Mouse (Mus musculus) intestine, postnatal 0 days (tissue): ENCODE results near the gene Lmnb2. TPM values are rescaled to one million over a fixed set of nuclear protein-coding genes. Genes with fewer than 3 reads are reported as not detected.
A peak's percentile ranks its signal among the peaks of the same experiment; 100 is the strongest.

ENCODE experiments used
- ATAC-seq: fragments of 200-750 bp; cut with Nextera tagmentation; 2 replicates; pipeline ENCODE4 v1.8.0; 2017; ENCODE audit warnings: mild to moderate bottlenecking, moderate TSS enrichment, moderate library complexity
- H3K27ac ChIP-seq: fragments of 300-500 bp; sonication (generic); 2 replicates; pipeline ENCODE4 v1.5.1; 2014; ENCODE audit warnings: mild to moderate bottlenecking, low read depth, low read length, moderate library complexity
- H3K27me3 ChIP-seq: fragments of 300-500 bp; sonication (generic); replicated peaks from 2 replicates; pipeline ENCODE4 v1.6.1; 2014; ENCODE audit warnings: low read length, mixed read lengths; ENCODE audit not compliant: control insufficient read depth, insufficient read depth
- H3K36me3 ChIP-seq: fragments of 300-500 bp; sonication (generic); 2 replicates; pipeline ENCODE4 v1.6.1; 2014; ENCODE audit warnings: mild to moderate bottlenecking, moderate library complexity; ENCODE audit not compliant: control insufficient read depth, insufficient read depth
- H3K4me1 ChIP-seq: fragments of 300-500 bp; sonication (generic); replicated peaks from 2 replicates; pipeline ENCODE4 v1.6.1; 2014; ENCODE audit warnings: antibody characterized with exemption, low read length, mixed read lengths; ENCODE audit not compliant: control insufficient read depth, insufficient read depth
- H3K4me2 ChIP-seq: fragments of 300-500 bp; sonication (generic); replicated peaks from 2 replicates; pipeline ENCODE4 v1.6.1; 2014; ENCODE audit warnings: low read depth, mild to moderate bottlenecking, moderate library complexity
- H3K4me3 ChIP-seq: fragments of 300-500 bp; sonication (generic); 2 replicates; pipeline ENCODE4 v1.5.1; 2014; ENCODE audit warnings: low read depth, low read length
- H3K9ac ChIP-seq: fragments of 300-500 bp; sonication (generic); 2 replicates; pipeline ENCODE4 v1.6.1; 2014; ENCODE audit warnings: mild to moderate bottlenecking, low read depth, low read length
- H3K9me3 ChIP-seq: fragments of 300-500 bp; sonication (generic); 2 replicates; pipeline ENCODE4 v1.6.1; 2016; ENCODE audit warnings: mixed run types; ENCODE audit not compliant: control insufficient read depth
- CTCF ChIP-seq: sonication (generic); IDR thresholded peaks from 2 replicates; pipeline ENCODE4 v1.5.1; 2016; ENCODE audit warnings: low read depth, mild to moderate bottlenecking, control low read depth, antibody characterized with exemption, moderate library complexity
- WGBS: fragments of 180-500 bp; shearing (Covaris S2); extraction: QIAGEN DNeasy Blood & Tissue Kit; methylation state at CpG from one replicate; pipeline ENCODE4 v1.1.7; 2014; 5-methylcytosine and 5-hydroxymethylcytosine counted together
- polyA plus RNA-seq: library from polyadenylated mRNA; unstranded; fragments of >200 nt; fragmentation: Nextera tagmentation; extraction: Ambion mirVana; gene quantifications from 2 replicates; pipeline ENCODE4 v1.2.1, GENCODE M21; 2015

Lmnb2 gene
- polyA plus RNA-seq, 1 experiment from 2014 or later, result 12.9 TPM

GRCm38 (mm10) chr10:80857848-80858247 lies 60.2 kb downstream of the Lmnb2 start:
- H3K27ac ChIP-seq, result no peak overlapping the region
- no peak overlapping the region for H3K4me3 ChIP-seq
- ATAC-seq, result no peak
- H3K27me3 ChIP-seq, result no peaks in the 10 kb centered on the region
- TF ChIP-seq CTCF, result no peak
- 59% methylated on average over 3 of the region's 3 CpGs for WGBS
- H3K36me3 ChIP-seq, result peaks cover 19% of the 10 kb centered on the region
- H3K9ac ChIP-seq, result 0 out of 2 replicates have a peak overlapping the region, but pooled peaks have one; percentile 22
- H3K9me3 ChIP-seq, result no peaks in the 10 kb centered on the region
- H3K4me1 ChIP-seq, result peaks cover 12% of the 10 kb centered on the region; the same call in 1 of the 2 replicates
- no peak overlapping the region for H3K4me2 ChIP-seq

- Histone ChIP-seq H3K9ac (peak overlapping the region; percentile 22; the same call in 1 of the 2 replicates), H3K27me3 (no peaks in the 10 kb centered on the region), H3K4me3 (no peak overlapping the region), H3K4me1 (peaks cover 12% of the 10 kb centered on the region; the same call in 1 of the 2 replicates), H3K4me2 (no peak overlapping the region; the same call in 1 of the 2 replicates), H3K36me3 (peaks cover 17% of the 10 kb centered on the region), H3K27ac (no peak overlapping the region), H3K9me3 (no peaks in the 10 kb centered on the region)
- ATAC-seq, result no peak
- no peak for TF ChIP-seq CTCF
- WGBS, result 56% methylated on average over 8 of the region's 8 CpGs
Measured at GRCm38 (mm10) chr10:80857386-80857785, 60.7 kb downstream of the Lmnb2 start.

GRCm38 (mm10) chr10:80856908-80857307 lies 61.1 kb downstream of the Lmnb2 start:
- H3K4me3 ChIP-seq, result no peak overlapping the region
- no peaks in the 10 kb centered on the region for H3K27me3 ChIP-seq
- no peak for TF ChIP-seq CTCF
- no peak overlapping the region; the same call in 1 of the 2 replicates for H3K4me2 ChIP-seq
- no peak for ATAC-seq
- whole genome bisulfite sequencing, result 53% methylated on average over 5 of the region's 5 CpGs
- H3K4me1 ChIP-seq, result peaks cover 12% of the 10 kb centered on the region; the same call in 1 of the 2 replicates
- no peak overlapping the region for H3K9ac ChIP-seq
- H3K36me3 ChIP-seq, result peaks cover 17% of the 10 kb centered on the region
- no peaks in the 10 kb centered on the region for H3K9me3 ChIP-seq
- H3K27ac ChIP-seq, result no peak overlapping the region

GRCm38 (mm10) chr10:80856267-80856666 lies 61.8 kb downstream of the Lmnb2 start:
- Histone ChIP-seq H3K9me3 (no peaks in the 10 kb centered on the region), H3K9ac (no peak overlapping the region), H3K4me3 (no peak overlapping the region), H3K4me2 (peak overlapping the region; percentile 100), H3K27me3 (no peaks in the 10 kb centered on the region), H3K36me3 (peaks cover 20% of the 10 kb centered on the region), H3K27ac (no peak overlapping the region), H3K4me1 (peaks cover 12% of the 10 kb centered on the region; the same call in 1 of the 2 replicates)
- TF ChIP-seq CTCF, result no peak
- ATAC-seq, result no peak
- WGBS, result 66% methylated on average over 3 of the region's 3 CpGs

GRCm38 (mm10) chr10:80855749-80856073 lies 62.3 kb downstream of the Lmnb2 start:
- Histone ChIP-seq H3K4me2 (peak overlapping the region; percentile 100), H3K27me3 (no peaks in the 10 kb centered on the region), H3K9ac (peak overlapping the region; percentile 77), H3K36me3 (peaks cover 22% of the 10 kb centered on the region), H3K4me1 (peaks cover 12% of the 10 kb centered on the region; the same call in 1 of the 2 replicates), H3K27ac (no peak overlapping the region), H3K4me3 (peak overlapping the region; percentile 92), H3K9me3 (no peaks in the 10 kb centered on the region)
- no peak for TF ChIP-seq CTCF
- 14% methylated on average over 11 of the region's 11 CpGs for WGBS
- ATAC-seq, result no peak

DNA sequence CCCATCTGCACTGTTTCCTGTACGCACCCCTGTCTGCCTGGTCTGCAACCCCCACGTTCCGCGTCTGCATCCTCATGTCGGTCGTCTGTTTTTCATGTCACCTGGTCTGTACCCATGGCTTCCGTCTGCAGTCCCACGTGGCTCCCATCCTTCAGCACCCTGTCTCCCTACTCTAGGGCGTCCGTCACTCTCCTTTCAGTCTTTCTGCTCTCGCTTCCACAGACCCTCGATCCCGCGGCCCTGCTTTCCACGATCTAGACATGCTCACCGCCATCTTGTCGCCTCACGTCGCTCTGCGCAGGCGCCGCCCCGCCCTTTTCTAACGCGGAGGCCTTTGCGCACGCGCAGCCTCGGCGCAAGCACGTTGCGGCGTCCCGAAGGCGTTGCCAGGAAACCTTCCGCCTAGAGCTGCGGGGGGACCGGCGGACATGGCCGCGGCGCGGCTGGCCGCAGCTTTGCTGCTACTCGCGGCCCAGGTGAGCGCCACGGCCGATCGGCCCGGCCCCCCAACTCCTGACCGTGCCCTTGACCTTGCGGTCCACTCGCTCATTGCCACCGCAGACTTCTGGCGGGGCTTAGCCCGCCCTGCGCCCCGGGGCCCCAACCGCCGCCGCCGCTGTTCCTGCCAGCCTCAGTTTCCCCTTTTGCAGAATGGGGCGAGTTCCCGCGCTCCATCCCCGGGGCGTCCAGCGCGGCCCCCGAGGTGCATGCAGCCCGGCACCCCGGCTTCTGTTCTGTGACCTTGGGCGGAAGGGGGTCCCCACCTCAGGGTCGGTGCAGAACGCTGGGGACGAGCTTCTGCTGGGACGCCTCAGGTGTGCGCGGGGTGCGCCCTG lies 62.9 kb downstream of the Lmnb2 start, which contains the start of the genes Lsm7 and Sppl2b:
TSS of gene Lsm7 (minus strand) at position 297 of the 836 bp plus-strand sequence.
TSS of gene Sppl2b (plus strand) at position 363 of the 836 bp plus-strand sequence.
- Histone ChIP-seq H3K4me2 (peak within 1 kb of the TSS; percentile 100), H3K27ac (no peak within 1 kb of the TSS)
- ATAC-seq, result peak; percentile 67

More for the DNA sequence above, 62.9 kb downstream of the Lmnb2 start, which contains the start of the genes Lsm7 and Sppl2b:
- peak within 1 kb of the TSS; percentile 92 for H3K4me3 ChIP-seq
- H3K9ac ChIP-seq, result peak within 1 kb of the TSS; percentile 77
- under 1% methylated on average over 81 of the region's 81 CpGs for WGBS
- H3K36me3 ChIP-seq, result peaks cover 22% of the 10 kb centered on the region
- no peaks in the 10 kb centered on the region for H3K27me3 ChIP-seq
- H3K9me3 ChIP-seq, result no peaks in the 10 kb centered on the region
- no peak for TF ChIP-seq CTCF
- peaks cover 12% of the 10 kb centered on the region; the same call in 1 of the 2 replicates for H3K4me1 ChIP-seq

Other genes with a start within 250 kb of the Lmnb2 start
- 38.4 and 38.6 TPM in 2 replicates for gene Mknk2, start 240.1 kb downstream of the Lmnb2 start, polyA plus RNA-seq
- 14.4 and 15.4 TPM in 2 replicates for gene Mob3a, start 216.3 kb downstream of the Lmnb2 start, polyA plus RNA-seq
- gene Izumo4, start 216.1 kb downstream of the Lmnb2 start, polyA plus RNA-seq, result 12.2 and 14.4 TPM in 2 replicates
- 41.3 and 49.5 TPM in 2 replicates for gene Ap3d1, start 176.0 kb downstream of the Lmnb2 start, polyA plus RNA-seq
- gene Dot1l, start 163.0 kb downstream of the Lmnb2 start, polyA plus RNA-seq, result 6.2 and 7.6 TPM in 2 replicates
- 35.5 and 39.0 TPM in 2 replicates for gene Sf3a2, start 120.0 kb downstream of the Lmnb2 start, polyA plus RNA-seq
- gene Plekhj1, start 119.6 kb downstream of the Lmnb2 start, polyA plus RNA-seq, result 60.9 and 61.8 TPM in 2 replicates
- not detected in 2 replicates for gene Amh, start 113.0 kb downstream of the Lmnb2 start, polyA plus RNA-seq
- gene Jsrp1, start 104.7 kb downstream of the Lmnb2 start, polyA plus RNA-seq, result 0.35 and 0.42 TPM in 2 replicates
- gene Oaz1, start 91.6 kb downstream of the Lmnb2 start, polyA plus RNA-seq, result 1,008 and 1,019 TPM in 2 replicates
- 0.04 TPM in 1 of 2 replicates, not detected in the other for gene Lingo3, start 74.2 kb downstream of the Lmnb2 start, polyA plus RNA-seq
- 129 and 130 TPM in 2 replicates for gene Lsm7, start 63.0 kb downstream of the Lmnb2 start, polyA plus RNA-seq
- 12.9 and 13.4 TPM in 2 replicates for gene Sppl2b, start 63.0 kb downstream of the Lmnb2 start, polyA plus RNA-seq
- gene Tmprss9, start 46.4 kb downstream of the Lmnb2 start, polyA plus RNA-seq, result not detected in 2 replicates
- 358 and 367 TPM in 2 replicates for gene Timm13, start 17.3 kb downstream of the Lmnb2 start, polyA plus RNA-seq
- 19.9 and 20.1 TPM in 2 replicates for gene Gadd45b, start 11.8 kb upstream of the Lmnb2 start, polyA plus RNA-seq
- gene Gng7, start 96.7 kb upstream of the Lmnb2 start, polyA plus RNA-seq, result 0.81 and 1.2 TPM in 2 replicates
- gene Diras1, start 107.4 kb upstream of the Lmnb2 start, polyA plus RNA-seq, result 0.43 and 0.91 TPM in 2 replicates
- gene Slc39a3, start 119.2 kb upstream of the Lmnb2 start, polyA plus RNA-seq, result 10.5 and 11.1 TPM in 2 replicates
- gene Sgta, start 141.9 kb upstream of the Lmnb2 start, polyA plus RNA-seq, result 119 and 124 TPM in 2 replicates
- gene Thop1, start 151.8 kb upstream of the Lmnb2 start, polyA plus RNA-seq, result 11.6 and 12.0 TPM in 2 replicates
- gene Creb3l3, start 180.6 kb upstream of the Lmnb2 start, polyA plus RNA-seq, result 385 and 396 TPM in 2 replicates
- 258 and 259 TPM in 2 replicates for gene Map2k2, start 187.7 kb upstream of the Lmnb2 start, polyA plus RNA-seq
- 54.1 and 67.6 TPM in 2 replicates for gene Zbtb7a, start 217.0 kb upstream of the Lmnb2 start, polyA plus RNA-seq
- 32.8 and 36.5 TPM in 2 replicates for gene Pias4, start 249.7 kb upstream of the Lmnb2 start, polyA plus RNA-seq